12 mouse cellular contexts compared by ENCODE assay signal in genomic region chr6:137490115-137490514, GRCm38 (mm10).
"Had no signal": no experiment of that assay in that cellular context is flagged by ENCODE, and none has a peak within 500 bp of the region (broad histone marks: within the 10 kb centered on the region; RNA-seq: fewer than 3 reads in every experiment).

No protein-coding gene starts in this region.

- DNase-seq: retina, postnatal 1 day; right cerebral cortex, adult 18-20 months; right cerebral cortex, postnatal 14 days; right cerebral cortex, postnatal 25 days; right cerebral cortex, postnatal 4 days; spleen, adult 18-20 months; thymus, adult 18-20 months; thymus, adult 2 months; thymus, postnatal 14 days; thymus, postnatal 25 days; thymus, postnatal 36 days; thymus, postnatal 4 days had no signal
